Mouse (Mus musculus) testis, adult 2 months (tissue): Measurements from ENCODE around the gene Noxa1. TPM values are rescaled to one million over a fixed set of nuclear protein-coding genes. Genes with fewer than 3 reads are reported as not detected.

Experiments used
- H3K27ac ChIP-seq: fragments of 200-500 bp; 2 replicates; pipeline ENCODE4 v1.5.1; 2012; ENCODE audit warnings: low read depth, low read length; ENCODE audit not compliant: control insufficient read depth, insufficient read depth
- H3K27me3 ChIP-seq: fragments of 200-500 bp; 2 replicates; pipeline ENCODE4 v1.6.1; 2012; ENCODE audit warnings: mild to moderate bottlenecking, low read length, moderate library complexity; ENCODE audit not compliant: control insufficient read depth, insufficient read depth
- H3K36me3 ChIP-seq: fragments of 200-500 bp; 2 replicates; pipeline ENCODE4 v1.6.1; 2012; ENCODE audit warnings: mild to moderate bottlenecking, low read length; ENCODE audit not compliant: control insufficient read depth, insufficient read depth
- H3K4me1 ChIP-seq: fragments of 200-500 bp; 2 replicates; pipeline ENCODE4 v1.6.1; 2012; ENCODE audit warnings: low read length; ENCODE audit not compliant: control insufficient read depth, insufficient read depth
- H3K4me3 ChIP-seq: fragments of 200-500 bp; 2 replicates; pipeline ENCODE4 v1.5.1; 2012; ENCODE audit warnings: low read depth, mild to moderate bottlenecking, low read length, moderate library complexity, mixed read lengths; ENCODE audit not compliant: control insufficient read depth
- CTCF ChIP-seq: fragments of 200-500 bp; IDR thresholded peaks from 2 replicates; pipeline ENCODE4 v1.5.1; 2012; ENCODE audit warnings: low read depth, mild to moderate bottlenecking, inconsistent platforms, low read length, moderate library complexity; ENCODE audit not compliant: control insufficient read depth, insufficient read depth, insufficient replicate concordance
- POLR2A ChIP-seq: fragments of 200-500 bp; IDR thresholded peaks from 2 replicates; pipeline ENCODE4 v1.6.1; 2012; ENCODE audit warnings: low read depth, mild to moderate bottlenecking, inconsistent platforms, low read length, moderate library complexity; ENCODE audit not compliant: control insufficient read depth
- polyA plus RNA-seq: library from polyadenylated mRNA; depleted of rRNA; stranded (reverse); fragments of >200 nt; gene quantifications from 2 replicates; pipeline ENCODE4 v1.2.3, GENCODE M21; 2012

The Noxa1 gene
- polyA plus RNA-seq, 1 experiment, result 0.14 TPM

DNA sequence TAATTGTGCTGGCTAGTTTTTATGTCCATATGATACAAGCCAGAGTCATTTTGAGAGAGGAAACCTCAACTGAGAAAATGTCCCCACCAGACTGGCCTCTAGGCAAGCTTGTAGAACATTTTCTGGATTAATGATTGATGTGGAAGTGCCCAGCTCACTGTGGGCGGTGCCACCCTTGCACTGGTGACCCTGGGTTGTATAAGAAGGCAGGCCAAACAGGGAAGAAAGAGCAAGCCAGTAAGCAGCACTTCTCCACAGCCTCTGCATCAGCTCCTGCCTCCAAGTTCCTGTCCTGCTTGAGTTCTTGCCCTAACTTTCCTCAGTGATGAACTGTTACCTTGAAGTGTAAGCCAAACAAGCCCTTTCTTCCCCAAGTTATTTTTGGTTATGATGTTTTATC is 16.0 kb downstream of the Noxa1 start:
- Histone ChIP-seq H3K4me3 (no peak overlapping the region), H3K27ac (no peak overlapping the region), H3K36me3 (no peaks in the 10 kb centered on the region), H3K4me1 (no peaks in the 10 kb centered on the region), H3K27me3 (no peaks in the 10 kb centered on the region)
- no peak for TF ChIP-seq CTCF
- TF ChIP-seq POLR2A, result no peak

DNA sequence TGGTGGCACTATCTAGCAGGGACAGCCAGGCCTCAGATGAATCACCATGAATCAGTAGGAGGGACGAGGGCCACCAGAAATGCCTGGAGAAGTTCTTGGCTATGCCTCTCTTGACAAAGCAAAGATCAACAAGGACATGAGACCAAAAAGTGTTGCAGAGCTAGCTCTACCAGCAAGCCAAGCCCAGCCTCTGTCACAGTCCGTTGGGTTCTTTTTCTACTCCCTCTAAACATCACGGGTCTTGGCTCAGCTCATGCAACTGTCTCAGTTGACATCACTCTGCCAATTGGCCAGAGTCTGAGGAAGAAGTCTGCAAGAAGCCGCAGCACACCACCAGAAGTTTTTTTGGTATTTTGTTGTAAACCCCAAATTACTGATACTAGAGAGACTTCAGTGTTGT is 19.4 kb downstream of the Noxa1 start:
- TF ChIP-seq POLR2A (no peak), CTCF (no peak)
- no peak overlapping the region for H3K4me3 ChIP-seq

DNA sequence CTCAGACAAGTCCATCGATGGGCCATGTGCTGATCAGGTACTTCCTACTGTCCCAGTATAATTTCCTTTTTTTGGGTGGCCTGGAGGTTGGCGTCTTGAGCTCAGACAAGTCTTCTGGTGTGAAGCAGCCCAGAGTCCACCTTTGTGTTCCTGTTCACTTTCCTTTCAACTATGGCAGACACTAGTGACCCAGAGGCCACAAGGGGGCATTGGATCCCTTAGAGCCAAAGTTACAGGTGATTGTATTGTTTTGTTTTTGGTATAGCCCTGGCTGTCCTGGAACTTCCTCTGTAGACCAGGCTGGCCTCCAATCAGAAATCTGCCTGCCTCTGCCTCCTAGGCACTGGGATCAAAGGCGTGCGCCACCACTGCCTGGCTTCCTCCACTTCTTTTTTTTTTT is 22.6 kb downstream of the Noxa1 start:
- no peak overlapping the region for H3K27ac ChIP-seq
- H3K27me3 ChIP-seq, result no peaks in the 10 kb centered on the region
- no peaks in the 10 kb centered on the region for H3K36me3 ChIP-seq
- no peaks in the 10 kb centered on the region for H3K4me1 ChIP-seq
- no peak overlapping the region for H3K4me3 ChIP-seq
- TF ChIP-seq POLR2A (no peak), CTCF (no peak)

More for the DNA sequence above, 19.4 kb downstream of the Noxa1 start:
- H3K27me3 ChIP-seq, result no peaks in the 10 kb centered on the region
- no peak overlapping the region for H3K27ac ChIP-seq
- no peaks in the 10 kb centered on the region for H3K36me3 ChIP-seq
- no peaks in the 10 kb centered on the region for H3K4me1 ChIP-seq

DNA sequence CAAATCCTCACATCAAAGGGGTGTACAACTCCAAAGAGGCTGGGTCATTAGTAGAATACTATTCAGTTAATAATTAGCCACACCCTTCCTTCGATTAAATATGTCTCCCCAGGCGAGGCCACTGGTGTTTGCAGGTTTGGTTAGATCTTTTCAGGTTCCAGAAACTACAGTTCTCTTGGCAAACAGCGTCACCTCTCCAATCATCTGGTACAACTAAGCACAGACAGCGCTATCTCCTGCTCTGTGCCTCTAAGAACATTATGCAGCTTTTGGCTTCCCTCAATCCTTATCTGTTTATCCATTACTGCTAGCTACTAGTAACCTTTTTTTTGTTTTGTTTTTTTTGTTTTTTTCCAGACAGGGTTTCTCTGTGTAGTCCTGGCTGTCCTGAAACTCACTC is 25.4 kb downstream of the Noxa1 start:
- H3K27me3 ChIP-seq, result no peaks in the 10 kb centered on the region
- no peaks in the 10 kb centered on the region for H3K4me1 ChIP-seq
- no peak overlapping the region for H3K27ac ChIP-seq
- H3K36me3 ChIP-seq, result no peaks in the 10 kb centered on the region
- TF ChIP-seq CTCF (no peak), POLR2A (no peak)
- H3K4me3 ChIP-seq, result no peak overlapping the region

DNA sequence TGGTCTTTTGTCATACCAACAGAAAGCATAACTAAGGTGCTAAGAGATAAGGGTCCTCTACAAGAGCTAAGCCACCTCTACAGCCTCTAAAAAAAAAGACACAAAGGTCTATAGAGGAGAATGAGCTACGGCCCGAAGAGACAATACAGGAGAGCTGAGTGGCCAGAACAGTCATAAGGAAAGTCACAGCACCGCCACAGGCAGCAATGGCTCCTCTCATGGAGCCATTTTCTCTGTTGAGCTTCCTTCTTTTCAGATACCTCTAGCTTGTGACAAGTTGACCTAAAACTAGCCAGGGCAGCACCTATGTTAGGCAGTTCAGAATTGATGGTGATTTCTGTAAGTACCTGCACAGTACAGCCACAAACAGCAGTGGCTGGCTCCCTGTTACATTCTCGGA is 28.4 kb downstream of the Noxa1 start:
- Histone ChIP-seq H3K27me3 (no peaks in the 10 kb centered on the region), H3K36me3 (no peaks in the 10 kb centered on the region), H3K4me1 (no peaks in the 10 kb centered on the region), H3K4me3 (no peak overlapping the region), H3K27ac (no peak overlapping the region)
- TF ChIP-seq POLR2A (no peak), CTCF (no peak)

DNA sequence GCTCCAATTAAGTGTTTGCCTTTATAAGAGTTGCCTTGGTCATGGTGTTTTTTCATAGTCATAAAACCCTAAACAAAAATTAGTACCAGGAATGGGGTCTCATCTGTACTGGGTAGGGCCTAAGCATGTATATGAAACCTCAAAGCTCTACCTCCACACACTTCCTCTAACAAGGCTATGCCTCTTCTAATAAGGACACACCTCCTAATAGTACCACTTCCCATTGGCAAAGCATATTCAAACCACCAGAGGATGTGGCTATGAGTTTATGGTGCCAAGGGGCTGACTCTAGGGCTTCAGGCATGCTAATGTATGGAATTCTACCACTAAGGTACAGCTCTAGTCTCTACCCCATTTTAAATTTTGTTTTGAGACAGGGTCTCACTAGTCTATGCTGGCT is 29.4 kb downstream of the Noxa1 start:
- Histone ChIP-seq H3K4me3 (no peak overlapping the region), H3K36me3 (no peaks in the 10 kb centered on the region), H3K4me1 (no peaks in the 10 kb centered on the region), H3K27me3 (no peaks in the 10 kb centered on the region), H3K27ac (no peak overlapping the region)
- TF ChIP-seq POLR2A (no peak), CTCF (no peak)

DNA sequence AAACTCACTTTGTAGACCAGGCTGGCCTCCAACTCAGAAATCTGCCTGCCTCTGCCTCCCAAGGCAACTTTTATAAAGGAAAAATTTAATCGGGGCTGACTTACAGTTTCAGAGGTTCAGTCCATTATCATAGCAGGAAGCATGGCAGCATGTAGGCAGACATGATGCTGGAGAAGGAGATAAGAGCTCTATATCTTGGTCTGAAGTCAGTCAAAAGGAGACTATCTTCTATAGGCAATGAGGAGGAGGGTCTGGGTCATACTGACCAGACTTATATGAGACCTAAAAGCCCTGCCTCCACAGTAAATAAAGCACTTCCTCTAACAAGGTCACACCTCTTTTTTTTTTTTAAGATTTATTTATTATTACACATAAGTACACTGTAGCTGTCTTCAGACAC is 30.7 kb downstream of the Noxa1 start:
- TF ChIP-seq POLR2A (no peak), CTCF (no peak)
- Histone ChIP-seq H3K27ac (no peak overlapping the region), H3K4me3 (no peak overlapping the region), H3K4me1 (no peaks in the 10 kb centered on the region), H3K36me3 (no peaks in the 10 kb centered on the region; the same call in 1 of the 2 replicates), H3K27me3 (no peaks in the 10 kb centered on the region)

DNA sequence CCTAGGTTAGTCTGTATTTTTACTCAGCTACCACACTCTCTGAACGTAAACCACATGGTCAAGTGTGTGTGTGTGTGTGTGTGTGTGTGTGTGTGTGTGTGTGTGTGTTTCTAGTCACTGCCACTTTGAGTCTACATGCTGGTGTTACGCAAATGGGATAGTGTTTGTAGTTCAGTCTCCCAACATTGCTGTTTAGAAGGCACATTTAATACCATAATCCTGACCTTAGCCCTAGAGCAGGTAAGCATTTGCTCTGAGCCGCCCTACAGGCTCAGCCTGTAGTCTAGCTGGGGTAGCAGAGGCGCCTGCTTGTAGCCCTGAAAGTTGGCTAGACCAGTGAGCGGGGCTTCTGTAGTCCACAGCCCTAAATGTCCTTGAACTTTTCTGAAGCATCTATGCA is 31.4 kb downstream of the Noxa1 start:
- no peaks in the 10 kb centered on the region for H3K4me1 ChIP-seq
- no peaks in the 10 kb centered on the region; the same call in 1 of the 2 replicates for H3K36me3 ChIP-seq

DNA sequence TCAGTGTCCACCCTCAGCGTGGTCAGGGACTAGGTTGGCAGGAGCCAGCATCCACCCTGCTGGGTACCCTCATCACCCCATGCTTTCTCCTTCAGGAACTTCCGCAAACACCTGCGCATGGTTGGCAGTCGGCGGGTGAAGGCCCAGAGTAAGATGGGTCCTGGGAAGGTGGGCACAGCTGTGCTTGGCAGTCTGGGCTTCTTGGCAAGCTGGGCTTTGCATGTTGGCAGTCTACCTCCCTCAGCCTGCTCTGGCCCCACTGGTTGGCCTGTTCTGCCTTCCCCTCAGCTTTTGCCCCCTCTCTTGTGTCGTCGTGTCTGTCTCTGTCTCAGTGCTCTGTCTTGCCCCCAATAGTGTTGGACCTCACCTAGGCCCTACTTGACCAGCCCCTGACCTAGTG is 36.0 kb downstream of the Noxa1 start:
- TF ChIP-seq CTCF (no peak), POLR2A (no peak)
- Histone ChIP-seq H3K4me1 (peaks cover 13% of the 10 kb centered on the region), H3K36me3 (no peaks in the 10 kb centered on the region; the same call in none of the 2 replicates), H3K4me3 (no peak overlapping the region), H3K27ac (no peak overlapping the region), H3K27me3 (no peaks in the 10 kb centered on the region)

More for the DNA sequence above, 31.4 kb downstream of the Noxa1 start:
- H3K4me3 ChIP-seq, result no peak overlapping the region
- no peak for TF ChIP-seq POLR2A
- TF ChIP-seq CTCF, result no peak
- no peak overlapping the region for H3K27ac ChIP-seq
- no peaks in the 10 kb centered on the region for H3K27me3 ChIP-seq
